Mouse (Mus musculus) kidney, adult 2 months (tissue): ENCODE measurements around the gene Fstl5.

Experiments
- CTCF ChIP-seq: fragments of 200-500 bp; conservative IDR thresholded peaks from 2 replicates; pipeline ENCODE4 v1.5.1; 2011; ENCODE audit warnings: low read depth, mild to moderate bottlenecking, control low read depth, low read length, moderate library complexity, mixed read lengths; ENCODE audit not compliant: insufficient read depth, insufficient read length
- POLR2A ChIP-seq: fragments of 200-500 bp; IDR thresholded peaks from one replicate; pipeline ENCODE4 v1.6.1; 2011; ENCODE audit warnings: low read depth, low read length, control low read depth

- TF ChIP-seq CTCF (no peak), POLR2A (no peak)
Measured at GRCm38 (mm10) chr3:76572478-76572877, 498.4 kb downstream of the Fstl5 start.
